20 mouse cellular contexts compared by ENCODE assay signal in genomic region chr11:118414270-118414669, GRCm38 (mm10). TPM values are rescaled to one million over a fixed set of nuclear protein-coding genes. Genes with fewer than 3 reads are reported as not detected.
DNase-seq lines count a peak whose midpoint lies in the region; ATAC-seq and TF ChIP-seq lines count a peak whose summit lies in the region.
"Had no signal": no experiment of that assay in that cellular context is flagged by ENCODE, and none has a peak within 500 bp of the region (broad histone marks: within the 10 kb centered on the region; RNA-seq: fewer than 3 reads in every experiment).

No protein-coding gene starts in this region.

- DNase-seq in kidney, adult 2 months, result peak; percentile 66
- no peak for DNase-seq in kidney, adult 18-20 months
- DNase-seq in kidney, postnatal 0 days (ENCODE audit: low spot score), result no peak
- DNase-seq in liver, adult 2 months (ENCODE audit: extremely low read depth, low read depth, low spot score), result peak; percentile 19
- no peak for DNase-seq in cerebellum, adult 18-20 months
- DNase-seq: adrenal gland, adult 2 months; adrenal gland, postnatal 10 days; adrenal gland, postnatal 25 days; cerebellum, adult 11 months; cerebellum, adult 2 months; cerebellum, adult 9-10 months; cerebellum, postnatal 10 days; cerebellum, postnatal 25 days had no signal

- peaks cover 68% of the 10 kb centered on the region for H3K4me1 ChIP-seq in kidney, adult 2 months (ENCODE audit: control insufficient read depth, insufficient read depth, low read length)
- H3K4me1 ChIP-seq in kidney, postnatal 0 days (replicated peaks; ENCODE audit: insufficient read depth, low read length), result peaks cover 25% of the 10 kb centered on the region
- peaks cover 65% of the 10 kb centered on the region for H3K4me1 ChIP-seq in kidney, embryonic 16.5 days (ENCODE audit: insufficient read depth, low read length)
- peaks cover 10% of the 10 kb centered on the region for H3K4me1 ChIP-seq in liver, adult 2 months (ENCODE audit: control insufficient read depth, insufficient read depth, low read length)
- peaks cover 29% of the 10 kb centered on the region for H3K4me1 ChIP-seq in liver, embryonic 12.5 days

- no peak overlapping the region for H3K4me3 ChIP-seq in kidney, adult 2 months (ENCODE audit: insufficient read depth, low read depth, low read length)
- H3K4me3 ChIP-seq in kidney, postnatal 0 days (replicated peaks; ENCODE audit: low read depth, low read length), result no peak overlapping the region
- no peak overlapping the region for H3K4me3 ChIP-seq in kidney, embryonic 16.5 days (ENCODE audit: low read length)
- no peak overlapping the region for H3K4me3 ChIP-seq in liver, adult 2 months (ENCODE audit: insufficient read depth, low read depth, low read length)
- H3K4me3 ChIP-seq in liver, embryonic 12.5 days, result no peak overlapping the region
- H3K4me3 ChIP-seq: embryonic facial prominence, embryonic 10.5 days; embryonic facial prominence, embryonic 12.5 days; forebrain, embryonic 13.5 days; forebrain, embryonic 15.5 days had no signal

- H3K9me3 ChIP-seq in kidney, postnatal 0 days (replicated peaks; ENCODE audit: low read length), result no peaks in the 10 kb centered on the region
- H3K9me3 ChIP-seq in kidney, embryonic 16.5 days (ENCODE audit: low read length), result no peaks in the 10 kb centered on the region
- no peaks in the 10 kb centered on the region for H3K9me3 ChIP-seq in liver, embryonic 12.5 days (replicated peaks)
- H3K9me3 ChIP-seq: embryonic facial prominence, embryonic 10.5 days; embryonic facial prominence, embryonic 12.5 days; forebrain, embryonic 13.5 days; forebrain, embryonic 15.5 days had no signal

- no peaks in the 10 kb centered on the region for H3K36me3 ChIP-seq in kidney, adult 2 months (ENCODE audit: control insufficient read depth, insufficient read depth, low read length)
- peaks cover 23% of the 10 kb centered on the region; the same call in 1 of the 2 replicates for H3K36me3 ChIP-seq in kidney, postnatal 0 days (ENCODE audit: insufficient read depth, low read length)
- peaks cover 36% of the 10 kb centered on the region for H3K36me3 ChIP-seq in kidney, embryonic 16.5 days (ENCODE audit: insufficient read depth, low read length)
- H3K36me3 ChIP-seq in liver, adult 2 months (ENCODE audit: control insufficient read depth, insufficient read depth, low read length), result peaks cover 7% of the 10 kb centered on the region; the same call in 1 of the 2 replicates
- peaks cover 73% of the 10 kb centered on the region for H3K36me3 ChIP-seq in liver, embryonic 12.5 days

- ATAC-seq in kidney, postnatal 0 days (replicated peaks; ENCODE audit: low FRiP score, low read depth), result no peak; the same call in 1 of the 2 replicates
- ATAC-seq in kidney, embryonic 16.5 days (ENCODE audit: low FRiP score, low TSS enrichment), result no peak
- ATAC-seq in liver, embryonic 12.5 days, result no peak
- ATAC-seq: forebrain, embryonic 13.5 days; forebrain, embryonic 15.5 days had no signal

- 66% methylated on average over 5 of the region's 5 CpGs for WGBS in kidney, adult 2 months
- WGBS in kidney, postnatal 0 days, result 70% methylated on average over 5 of the region's 5 CpGs
- 75% methylated on average over 5 of the region's 5 CpGs for WGBS in kidney, embryonic 16.5 days
- WGBS in liver, adult 2 months, result 87% methylated on average over 5 of the region's 5 CpGs
- 79% methylated on average over 5 of the region's 5 CpGs for WGBS in liver, embryonic 12.5 days (ENCODE audit: insufficient replicate concordance)

- H3K27me3 ChIP-seq in kidney, adult 2 months (replicated peaks; ENCODE audit: control insufficient read depth, insufficient read depth, low read length), result no peaks in the 10 kb centered on the region
- no peaks in the 10 kb centered on the region for H3K27me3 ChIP-seq in kidney, postnatal 0 days (ENCODE audit: insufficient read depth, low read length)
- no peaks in the 10 kb centered on the region for H3K27me3 ChIP-seq in kidney, embryonic 16.5 days (ENCODE audit: insufficient read depth, low read length)
- no peaks in the 10 kb centered on the region for H3K27me3 ChIP-seq in liver, adult 2 months (ENCODE audit: control insufficient read depth, insufficient read depth, low read length)
- no peaks in the 10 kb centered on the region for H3K27me3 ChIP-seq in liver, embryonic 12.5 days (replicated peaks)
- H3K27me3 ChIP-seq: embryonic facial prominence, embryonic 12.5 days; forebrain, embryonic 13.5 days; forebrain, embryonic 15.5 days had no signal

- no peak for TF ChIP-seq POLR2A in kidney, adult 2 months (IDR thresholded peaks at IDR 0.05; ENCODE audit: low read depth, low read length)
- no peak for TF ChIP-seq POLR2A in liver, adult 2 months (IDR thresholded peaks at IDR 0.05; ENCODE audit: extremely low read depth, insufficient read depth, low read length)

- H3K27ac ChIP-seq in kidney, adult 2 months (ENCODE audit: insufficient read depth, low read depth, low read length), result peak overlapping the region; percentile 18; the same call in 1 of the 2 replicates
- peak overlapping the region; percentile 10 for H3K27ac ChIP-seq in kidney, postnatal 0 days
- H3K27ac ChIP-seq in kidney, embryonic 16.5 days (ENCODE audit: low read length), result no peak overlapping the region
- no peak overlapping the region for H3K27ac ChIP-seq in liver, adult 2 months (replicated peaks; ENCODE audit: insufficient read depth, low read depth, low read length)
- H3K27ac ChIP-seq in liver, embryonic 12.5 days, result no peak overlapping the region
- H3K27ac ChIP-seq: embryonic facial prominence, embryonic 10.5 days; embryonic facial prominence, embryonic 12.5 days had no signal

- H3K9ac ChIP-seq in kidney, postnatal 0 days (ENCODE audit: low read depth, low read length), result no peak overlapping the region
- H3K9ac ChIP-seq in kidney, embryonic 16.5 days (replicated peaks; ENCODE audit: low read length), result no peak overlapping the region
- H3K9ac ChIP-seq in liver, adult 2 months (ENCODE audit: low read depth, low read length), result no peak overlapping the region
- H3K9ac ChIP-seq in liver, embryonic 12.5 days, result no peak overlapping the region
- H3K9ac ChIP-seq: embryonic facial prominence, embryonic 12.5 days; forebrain, embryonic 13.5 days; forebrain, embryonic 15.5 days had no signal

- no peak for TF ChIP-seq CTCF in kidney, adult 2 months (conservative IDR thresholded peaks at IDR 0.05; ENCODE audit: insufficient read depth, insufficient read length, low read depth, low read length)
- TF ChIP-seq CTCF in kidney, postnatal 0 days (IDR thresholded peaks at IDR 0.05; ENCODE audit: low read depth), result no peak
- TF ChIP-seq CTCF in liver, adult 2 months (IDR thresholded peaks at IDR 0.05; ENCODE audit: low read depth, low read length), result no peak

- peaks cover 14% of the 10 kb centered on the region; the same call in 1 of the 2 replicates for H3K79me2 ChIP-seq in liver, adult 2 months (ENCODE audit: control insufficient read depth, insufficient read depth, low read length)

- no peak overlapping the region for H3K4me2 ChIP-seq in kidney, postnatal 0 days (ENCODE audit: low read length)
- H3K4me2 ChIP-seq in kidney, embryonic 16.5 days (replicated peaks; ENCODE audit: low read depth, low read length), result no peak overlapping the region
- H3K4me2 ChIP-seq in liver, embryonic 12.5 days, result no peak overlapping the region
- H3K4me2 ChIP-seq: embryonic facial prominence, embryonic 12.5 days; forebrain, embryonic 13.5 days; forebrain, embryonic 15.5 days had no signal

RNA-seq across cellular contexts. Expression of gene Cant1, which starts 4.6 kb away (rescaled TPM):
- 42.6 and 53.0 TPM in 2 replicates for polyA plus RNA-seq in kidney, adult 2 months (2012; rRNA removed)
- polyA plus RNA-seq in kidney, postnatal 0 days (2015; fragmentation: Nextera tagmentation; extraction: Ambion mirVana), result 25.7 and 25.8 TPM in 2 replicates
- polyA plus RNA-seq in kidney, embryonic 16.5 days (2015; fragmentation: Nextera tagmentation; extraction: Ambion mirVana), result 30.6 and 30.9 TPM in 2 replicates
- total RNA-seq in liver, adult 2 months (2014; rRNA removed), result 11.4 and 16.4 TPM in 2 replicates
- 23.0 and 25.7 TPM in 2 replicates for polyA plus RNA-seq in liver, adult 2 months (2012; rRNA removed)
- polyA plus RNA-seq in liver, embryonic 12.5 days (2016; fragmentation: Nextera tagmentation; extraction: Ambion mirVana), result 14.5 and 14.9 TPM in 2 replicates

RNA-seq across cellular contexts. Expression of gene Lgals3bp, which starts 12.4 kb away (rescaled TPM):
- polyA plus RNA-seq in kidney, adult 2 months (2012; rRNA removed), result 360 and 363 TPM in 2 replicates
- 68.8 and 80.3 TPM in 2 replicates for polyA plus RNA-seq in kidney, postnatal 0 days (2015; fragmentation: Nextera tagmentation; extraction: Ambion mirVana)
- polyA plus RNA-seq in kidney, embryonic 16.5 days (2015; fragmentation: Nextera tagmentation; extraction: Ambion mirVana), result 14.9 and 18.1 TPM in 2 replicates
- total RNA-seq in liver, adult 2 months (2014; rRNA removed), result 20.2 and 23.9 TPM in 2 replicates
- polyA plus RNA-seq in liver, adult 2 months (2012; rRNA removed), result 136 and 216 TPM in 2 replicates
- 22.7 TPM in 2 replicates for polyA plus RNA-seq in liver, embryonic 12.5 days (2016; fragmentation: Nextera tagmentation; extraction: Ambion mirVana)

RNA-seq across cellular contexts. Expression of gene C1qtnf1, which starts 13.7 kb away (rescaled TPM):
- 22.8 and 24.2 TPM in 2 replicates for polyA plus RNA-seq in kidney, adult 2 months (2012; rRNA removed)
- polyA plus RNA-seq in kidney, postnatal 0 days (2015; fragmentation: Nextera tagmentation; extraction: Ambion mirVana), result 13.0 and 15.0 TPM in 2 replicates
- polyA plus RNA-seq in kidney, embryonic 16.5 days (2015; fragmentation: Nextera tagmentation; extraction: Ambion mirVana), result 8.2 and 8.3 TPM in 2 replicates
- 6.6 and 9.9 TPM in 2 replicates for total RNA-seq in liver, adult 2 months (2014; rRNA removed)
- polyA plus RNA-seq in liver, adult 2 months (2012; rRNA removed), result 8.1 and 9.2 TPM in 2 replicates
- 1.8 and 2.2 TPM in 2 replicates for polyA plus RNA-seq in liver, embryonic 12.5 days (2016; fragmentation: Nextera tagmentation; extraction: Ambion mirVana)

RNA-seq across cellular contexts. Expression of gene Timp2, which starts 58.7 kb away (rescaled TPM):
- 78.7 and 83.3 TPM in 2 replicates for polyA plus RNA-seq in kidney, adult 2 months (2012; rRNA removed)
- 81.0 and 88.4 TPM in 2 replicates for polyA plus RNA-seq in kidney, postnatal 0 days (2015; fragmentation: Nextera tagmentation; extraction: Ambion mirVana)
- polyA plus RNA-seq in kidney, embryonic 16.5 days (2015; fragmentation: Nextera tagmentation; extraction: Ambion mirVana), result 84.6 TPM in 2 replicates
- 2.6 and 4.6 TPM in 2 replicates for total RNA-seq in liver, adult 2 months (2014; rRNA removed)
- 7.7 and 7.9 TPM in 2 replicates for polyA plus RNA-seq in liver, adult 2 months (2012; rRNA removed)
- polyA plus RNA-seq in liver, embryonic 12.5 days (2016; fragmentation: Nextera tagmentation; extraction: Ambion mirVana), result 8.7 and 9.9 TPM in 2 replicates
- total RNA-seq: MEL had no signal

Comparison
In these comparisons a context has a peak if more than half of its experiments do, and no peak if none do; other contexts are left out.
1. DNase-seq: peak in kidney, adult 2 months (single experiment) and liver, adult 2 months (single experiment); none in kidney, adult 18-20 months (single experiment), kidney, postnatal 0 days (single experiment) and cerebellum, adult 18-20 months (0 of 2).
2. H3K27ac ChIP-seq: peak in kidney, adult 2 months (single experiment) and kidney, postnatal 0 days (single experiment); none in kidney, embryonic 16.5 days (single experiment), liver, adult 2 months (single experiment) and liver, embryonic 12.5 days (single experiment).